Mouse (Mus musculus) heart, adult 9 months (tissue): ENCODE measurements around the gene Rap2b.

Experiments used
- DNase-seq, 2 experiments: peaks; one replicate each; pipeline ENCODE4 v3.0.0; 2022; ENCODE audit warnings: low spot score in 2 of 2

Gene Rap2b

DNA sequence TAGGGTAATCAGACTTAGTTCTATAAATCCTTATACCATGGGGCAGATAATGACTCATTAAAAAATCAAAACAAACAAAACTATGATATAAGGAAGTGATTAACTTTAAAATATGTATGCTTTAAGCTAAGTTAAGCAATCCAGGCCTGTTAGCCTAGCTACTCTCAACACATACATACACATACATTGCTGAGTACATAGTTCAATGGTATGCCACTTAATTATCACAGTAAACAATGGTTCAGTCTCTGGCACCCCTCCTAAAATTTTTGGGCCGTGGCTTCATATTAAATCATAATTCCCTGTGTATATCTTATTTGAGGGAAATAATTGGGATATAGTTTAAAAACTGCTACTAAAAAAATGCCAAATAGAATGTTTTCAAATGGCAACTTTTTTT, at the start of gene Rap2b:
Gene Rap2b (plus strand): TSS at position 301 of the 400 bp plus-strand sequence.
- no peak for DNase-seq

DNA sequence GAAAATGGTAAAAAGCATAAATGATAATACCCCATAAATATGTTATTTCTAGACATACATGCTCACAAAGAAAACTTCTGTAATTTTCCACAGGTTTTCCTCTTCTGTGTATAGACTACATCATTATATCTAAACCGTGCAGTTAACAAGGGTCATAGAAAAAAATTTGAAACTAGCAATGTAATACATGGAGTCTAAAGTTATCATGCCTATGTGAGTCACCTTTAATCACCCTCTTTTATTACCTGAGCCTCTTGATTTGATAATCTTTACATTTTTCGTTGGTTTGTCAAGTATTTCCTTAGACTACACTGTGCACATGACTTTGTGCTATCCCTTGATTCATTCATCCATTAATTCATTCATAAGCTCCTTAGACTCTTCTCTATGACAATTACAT, 46.4 kb upstream of the Rap2b start:
- DNase-seq, result no peak

DNA sequence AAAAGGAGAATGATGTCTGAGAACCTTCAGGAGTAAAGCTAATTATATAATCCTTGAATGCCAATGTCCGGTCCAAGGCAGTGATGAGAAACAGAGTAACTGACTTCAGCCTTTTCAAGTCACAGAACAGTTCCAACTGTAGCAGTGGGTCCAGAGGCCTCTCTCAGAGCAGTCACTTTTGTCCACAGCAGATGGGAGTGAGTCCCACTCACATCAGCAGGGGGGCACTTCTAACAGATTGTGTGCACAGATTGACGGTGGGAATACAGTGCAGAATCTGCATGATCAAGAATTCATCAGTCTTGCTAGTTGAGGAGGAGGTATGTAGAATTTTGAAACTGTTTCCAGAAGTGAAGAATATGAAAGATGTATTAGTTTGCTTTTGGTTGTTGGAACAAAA, 41.4 kb upstream of the Rap2b start:
- DNase-seq, result no peak

DNA sequence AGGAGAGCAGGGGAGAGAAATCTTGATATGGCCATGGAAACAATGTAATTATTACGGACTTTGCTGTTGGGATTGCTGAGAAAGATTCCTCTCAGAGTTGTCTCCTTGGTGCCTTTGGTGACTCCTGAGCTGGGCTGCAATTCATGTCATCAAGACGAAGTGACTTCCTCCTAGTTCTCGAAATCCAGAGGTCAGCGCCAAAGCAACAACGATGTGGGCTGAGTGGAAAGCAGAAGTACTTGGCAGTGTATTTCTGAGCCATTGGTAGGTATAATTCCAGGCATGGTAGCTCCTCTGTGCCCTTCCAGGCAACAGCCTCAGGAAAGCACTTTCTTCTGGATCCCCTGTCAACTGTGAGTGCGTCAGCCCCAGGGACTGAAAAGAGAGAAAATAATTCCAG, 39.8 kb upstream of the Rap2b start:
- peak in 1 of 2 experiments; percentile 6 for DNase-seq

DNA sequence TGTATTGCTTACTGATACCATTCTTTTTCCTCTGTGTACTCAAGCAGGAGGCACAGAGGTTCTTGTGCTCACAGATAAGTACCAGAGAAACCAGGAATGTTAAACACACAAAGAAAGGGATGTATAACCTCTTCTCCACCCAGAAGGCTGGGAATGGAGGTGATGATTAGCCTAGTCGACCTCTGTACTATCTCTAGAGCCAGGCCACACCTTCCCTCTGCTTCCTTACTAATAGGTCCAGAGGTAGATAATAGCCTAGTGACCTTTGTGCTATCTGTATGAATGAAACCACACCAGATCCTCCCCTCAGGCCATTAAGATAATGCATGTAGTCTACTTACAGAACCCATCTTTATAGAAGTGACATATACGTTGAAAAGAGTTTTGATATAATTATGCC, 25.2 kb upstream of the Rap2b start:
- no peak for DNase-seq

DNA sequence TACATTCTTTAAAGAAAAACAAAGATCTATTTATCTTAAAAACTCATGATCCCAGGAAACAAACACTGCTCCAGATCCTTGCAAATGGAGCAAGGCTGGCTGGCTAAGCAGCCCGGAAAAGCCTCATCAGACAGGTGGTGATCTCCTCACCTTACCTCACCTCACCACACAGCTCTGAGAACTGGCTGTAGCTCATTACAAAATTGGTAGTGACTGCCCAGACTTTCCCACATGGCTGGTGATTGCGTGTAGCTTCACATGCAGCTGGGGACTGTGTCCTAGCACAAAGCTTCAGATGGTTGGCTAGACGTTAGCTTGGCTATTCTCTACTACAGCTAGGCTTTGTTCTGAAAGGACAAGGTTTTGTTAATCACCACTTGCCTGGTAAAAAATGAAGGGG, 24.2 kb upstream of the Rap2b start:
- no peak for DNase-seq

DNA sequence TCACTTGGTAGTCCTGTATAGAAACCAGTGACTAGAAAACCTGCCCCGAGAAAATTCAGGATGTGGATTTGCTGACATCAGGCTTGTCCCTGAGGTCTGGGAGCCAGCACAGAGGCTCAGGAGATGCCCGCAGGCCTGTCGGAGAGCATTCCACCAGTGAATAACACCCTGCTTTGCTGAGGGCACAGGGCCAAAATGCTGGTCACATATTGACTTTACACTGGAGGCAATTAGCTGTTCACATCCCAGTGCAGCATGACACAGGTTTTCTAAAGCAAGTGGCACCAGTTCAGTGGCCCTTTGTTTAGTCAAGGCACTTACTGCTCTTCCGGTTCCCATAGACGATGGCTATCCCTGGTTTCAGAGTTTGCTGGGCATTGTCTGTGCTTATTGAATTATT, 21.1 kb upstream of the Rap2b start:
- no peak for DNase-seq

DNA sequence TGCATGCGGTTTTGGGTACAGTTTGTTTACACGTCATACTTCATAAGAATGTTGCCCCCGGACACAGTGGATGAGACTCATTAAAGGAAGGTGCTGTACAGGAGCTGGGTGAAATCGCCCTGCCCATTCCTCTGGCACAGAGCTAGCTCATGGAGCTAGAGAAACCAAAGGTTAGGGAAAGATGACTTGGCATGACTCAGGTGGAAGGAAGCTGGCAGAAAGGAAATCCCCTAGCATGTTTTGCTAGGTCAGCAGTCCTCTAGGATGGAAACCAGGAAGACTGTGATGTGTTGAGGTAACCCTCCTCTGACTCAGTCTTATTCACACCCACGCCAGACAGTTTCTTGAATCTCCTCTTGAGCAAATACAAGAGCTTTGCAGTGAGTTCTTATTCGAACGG, 17.4 kb upstream of the Rap2b start:
- peak in 1 of 2 experiments; percentile 5 for DNase-seq

DNA sequence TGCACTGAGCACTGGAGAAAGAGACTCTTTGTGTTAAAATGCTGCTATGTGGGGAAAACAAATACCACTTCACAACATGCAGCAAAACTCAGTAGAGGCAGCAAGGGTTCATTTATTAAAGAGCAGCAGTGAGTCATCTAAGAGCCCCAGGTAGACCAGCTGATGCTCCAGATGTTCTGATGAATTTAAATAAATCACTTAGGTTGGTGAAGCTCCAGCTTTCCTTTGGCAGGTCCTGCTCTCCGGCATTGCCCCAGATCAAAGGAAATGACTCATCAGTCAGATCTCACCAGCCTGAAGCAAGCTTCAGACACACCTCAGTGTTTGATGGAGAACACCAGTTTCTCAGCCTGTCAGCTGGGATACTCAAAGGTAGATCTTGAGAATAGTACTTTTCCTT, 15.8 kb upstream of the Rap2b start:
- no peak for DNase-seq

DNA sequence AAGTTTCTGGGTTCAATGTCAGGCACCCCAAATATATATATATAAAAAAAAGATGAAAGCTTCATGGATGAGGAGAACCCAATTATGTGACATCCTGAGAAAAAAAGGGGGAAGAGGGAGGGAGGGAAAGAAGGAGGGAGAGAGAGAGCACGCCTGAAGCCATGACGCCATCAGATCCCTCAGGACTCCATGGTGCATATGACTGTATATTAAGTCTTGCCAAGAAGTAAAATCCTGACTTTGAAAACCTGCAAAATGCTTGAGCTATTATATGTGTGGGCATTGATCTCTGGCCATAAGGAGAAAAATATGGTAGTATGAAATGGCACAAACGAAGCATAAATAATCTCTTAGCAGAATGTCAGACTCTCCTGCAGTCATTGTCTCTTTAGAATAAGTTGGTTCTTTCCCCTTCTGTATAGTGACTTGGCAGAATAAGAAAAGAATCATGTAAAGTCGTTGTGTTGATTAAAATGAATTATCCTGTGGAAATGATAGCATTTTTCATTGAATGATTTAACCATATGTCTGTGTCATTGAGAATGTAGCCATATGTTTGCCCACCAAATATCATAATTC, 13.3 kb upstream of the Rap2b start:
- no peak for DNase-seq

DNA sequence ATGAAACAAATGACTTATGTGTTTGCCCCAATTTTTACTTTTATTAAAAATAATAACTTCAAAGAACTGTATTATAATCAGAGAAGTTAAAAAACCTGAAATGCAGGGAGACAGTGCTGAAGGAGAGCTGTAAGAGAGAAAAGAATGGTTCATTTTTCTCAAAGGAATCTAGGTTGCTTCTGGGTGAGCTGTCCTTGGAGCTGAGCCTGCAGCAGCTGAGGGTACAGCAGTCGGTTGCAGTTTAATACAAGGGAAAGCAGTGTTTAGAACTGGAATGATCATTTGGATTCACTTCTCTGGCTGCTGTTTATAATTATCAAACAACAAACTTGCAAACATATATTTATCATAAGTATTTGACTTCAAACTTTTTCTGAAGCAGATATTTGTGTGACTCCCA, 12.0 kb upstream of the Rap2b start:
- no peak for DNase-seq

DNA sequence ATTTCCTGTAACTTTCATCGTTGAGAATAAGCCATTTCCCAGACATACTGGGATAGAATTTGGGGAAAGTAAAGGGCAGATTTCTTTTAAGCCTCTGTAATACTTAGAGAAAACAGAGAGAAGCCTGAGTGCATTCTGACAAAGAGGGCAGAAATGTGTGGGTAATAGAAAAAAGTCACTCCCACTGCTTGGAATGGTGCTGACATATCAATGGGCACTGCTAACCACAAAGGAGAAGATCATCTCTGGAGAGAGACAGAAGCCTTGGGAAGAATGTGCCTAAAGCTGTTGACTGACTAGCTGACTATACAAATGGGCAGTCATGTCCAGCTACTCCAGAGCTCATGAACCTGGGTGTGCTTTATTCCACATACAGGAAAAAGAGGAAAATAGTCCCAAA, 6.0 kb upstream of the Rap2b start:
- no peak for DNase-seq

DNA sequence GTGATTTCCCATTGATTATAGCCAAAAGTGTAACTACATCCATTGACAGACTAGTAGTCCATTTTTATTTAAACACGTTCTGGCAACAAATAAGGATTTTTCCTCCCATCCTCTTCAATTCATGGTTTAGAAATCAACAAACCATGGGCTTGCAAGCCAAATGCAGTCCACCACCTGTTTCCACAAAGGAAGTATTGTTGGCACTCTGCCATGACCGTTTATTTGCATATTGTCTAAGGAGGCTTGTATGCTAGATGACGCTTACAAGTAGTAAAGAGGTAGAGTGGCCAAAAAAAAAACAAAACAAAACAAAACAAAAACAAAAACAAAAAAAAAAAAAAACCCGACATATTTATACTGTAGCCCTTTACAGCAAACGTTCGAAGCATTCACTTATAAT, 3.3 kb upstream of the Rap2b start:
- DNase-seq, result peak; percentile 30 to 42

DNA sequence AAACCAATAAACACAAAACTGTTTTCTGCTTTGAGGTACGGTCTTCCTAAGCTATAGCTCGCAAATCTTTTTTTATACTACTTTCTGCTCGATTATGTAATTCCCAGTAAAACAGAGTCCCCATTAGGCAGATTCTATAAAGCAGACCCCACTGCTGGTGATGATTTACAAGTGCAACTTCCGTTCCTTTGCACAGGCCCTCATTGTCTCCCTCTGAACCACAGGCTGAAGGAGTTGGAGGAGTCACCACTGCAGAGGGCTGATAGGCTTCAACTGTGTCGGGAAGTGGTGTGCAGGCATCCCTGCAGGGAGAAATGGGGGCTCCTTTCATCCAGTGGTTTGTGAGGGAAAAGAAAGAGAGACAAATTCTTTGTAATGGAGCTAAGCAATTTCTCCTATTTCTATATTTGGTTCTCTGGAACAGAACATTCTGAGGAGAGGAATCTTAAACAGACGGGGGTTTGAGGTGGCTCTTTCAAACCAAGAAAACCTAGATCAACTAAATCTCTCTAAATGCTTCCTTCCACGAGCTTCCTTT, 2.6 kb upstream of the Rap2b start:
- no peak for DNase-seq

DNA sequence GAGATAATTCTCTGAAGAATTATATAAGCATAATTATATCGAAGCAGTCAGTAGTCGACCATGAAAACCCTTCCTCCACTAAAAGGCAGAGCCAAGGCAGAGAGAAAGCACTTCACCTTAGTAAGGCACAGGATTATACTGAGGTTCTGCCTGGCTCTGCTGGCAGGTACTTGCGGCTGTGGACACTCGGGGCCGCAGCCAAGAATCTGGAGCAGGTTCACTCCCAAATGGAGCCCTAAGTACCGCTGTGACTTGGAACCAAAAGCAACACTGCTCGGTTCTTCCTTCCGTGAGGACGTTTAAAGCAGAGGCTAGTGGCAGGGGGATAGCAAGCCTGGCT, 1.4 kb downstream of the Rap2b start:
- no peak for DNase-seq

DNA sequence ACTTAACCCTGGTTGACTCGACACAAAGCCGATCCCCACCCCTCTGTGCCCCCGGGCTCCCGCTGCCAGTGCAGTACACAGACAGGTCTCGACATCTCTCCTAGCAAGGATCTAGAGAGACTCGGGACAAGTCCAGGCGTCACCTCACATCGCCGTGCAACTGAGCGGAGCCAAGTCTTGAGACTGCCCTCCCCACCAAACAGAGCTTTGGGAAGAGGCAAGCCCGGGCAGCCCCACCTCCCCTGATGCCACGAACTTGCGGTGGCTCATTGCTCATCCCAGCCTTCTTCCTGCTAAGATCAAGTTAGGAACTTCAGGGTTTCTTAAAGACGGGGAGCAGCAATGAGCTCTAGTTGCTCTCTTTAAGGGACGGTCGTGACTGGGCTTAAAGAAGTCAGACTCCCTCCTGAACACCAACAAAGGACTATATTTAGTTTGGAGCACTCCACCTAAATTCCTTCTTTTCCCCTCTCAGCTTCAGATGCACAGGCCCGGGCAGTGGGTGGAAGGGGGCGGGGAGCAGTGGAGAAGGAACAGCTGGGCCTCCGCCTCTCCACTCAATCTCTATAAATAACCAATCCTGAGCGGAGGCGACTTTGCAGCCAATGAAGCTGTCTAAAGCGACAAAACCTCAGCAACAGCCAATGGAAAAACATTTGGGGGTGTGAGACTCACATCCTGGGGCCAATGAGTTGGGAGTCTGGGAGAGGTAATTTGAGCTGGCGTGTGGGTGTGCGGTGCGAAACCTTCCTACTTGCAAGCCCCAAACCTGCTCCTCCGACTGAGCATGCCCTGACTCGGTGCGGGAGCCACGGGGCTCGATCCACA, 1.9 kb downstream of the Rap2b start:
- DNase-seq, result peak; percentile 95 to 98

DNA sequence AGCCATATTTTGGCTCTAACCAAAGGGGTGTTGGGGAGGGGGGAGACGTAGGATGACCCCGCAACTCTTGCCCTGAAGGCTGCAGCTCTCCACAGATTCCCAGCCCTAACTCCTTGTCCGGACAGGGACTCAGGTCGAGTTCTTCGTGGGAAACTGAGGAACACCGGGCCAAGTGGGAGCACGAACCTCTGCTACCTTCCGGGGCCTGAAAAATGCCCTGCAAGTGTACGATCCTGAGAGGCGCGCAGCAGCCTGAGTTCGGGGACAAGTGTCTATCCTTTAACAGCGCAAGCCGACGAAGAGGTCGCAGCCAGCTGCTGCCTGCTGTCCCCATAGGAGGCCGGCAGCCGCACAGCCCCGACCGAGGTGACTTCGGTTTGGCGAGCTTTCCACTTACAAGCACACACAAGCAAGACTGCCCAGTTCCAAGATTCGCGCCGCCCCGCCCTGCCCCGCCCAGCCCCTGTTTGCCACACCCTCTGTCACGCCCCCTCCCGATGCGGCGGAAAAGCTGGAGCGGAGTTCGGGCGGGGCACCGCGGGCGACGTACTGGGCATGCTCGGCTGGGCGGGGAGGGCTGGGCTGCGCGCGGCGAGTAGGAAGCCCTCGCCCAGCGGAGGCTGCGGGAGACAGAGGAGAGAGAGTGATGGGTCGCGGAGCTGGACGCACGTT, 2.7 kb downstream of the Rap2b start:
- DNase-seq, result peak; percentile 91 to 93

DNA sequence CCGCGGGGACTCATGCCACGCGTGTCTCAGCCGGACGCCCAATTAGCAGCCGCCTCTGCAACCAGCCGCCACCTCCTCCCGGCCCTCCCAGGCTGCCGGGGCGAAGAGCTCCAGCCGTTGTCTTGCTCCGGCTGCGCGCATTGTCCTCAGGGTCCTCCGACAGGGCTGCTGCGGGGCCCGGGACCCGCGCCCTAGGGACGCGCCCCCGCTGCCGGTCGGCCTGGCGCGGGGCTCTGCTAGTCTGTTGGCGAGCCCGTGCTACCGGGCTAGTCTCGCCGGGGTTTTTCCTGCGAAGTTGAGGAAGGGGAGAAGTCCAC, 3.2 kb downstream of the Rap2b start:
- no peak for DNase-seq

DNA sequence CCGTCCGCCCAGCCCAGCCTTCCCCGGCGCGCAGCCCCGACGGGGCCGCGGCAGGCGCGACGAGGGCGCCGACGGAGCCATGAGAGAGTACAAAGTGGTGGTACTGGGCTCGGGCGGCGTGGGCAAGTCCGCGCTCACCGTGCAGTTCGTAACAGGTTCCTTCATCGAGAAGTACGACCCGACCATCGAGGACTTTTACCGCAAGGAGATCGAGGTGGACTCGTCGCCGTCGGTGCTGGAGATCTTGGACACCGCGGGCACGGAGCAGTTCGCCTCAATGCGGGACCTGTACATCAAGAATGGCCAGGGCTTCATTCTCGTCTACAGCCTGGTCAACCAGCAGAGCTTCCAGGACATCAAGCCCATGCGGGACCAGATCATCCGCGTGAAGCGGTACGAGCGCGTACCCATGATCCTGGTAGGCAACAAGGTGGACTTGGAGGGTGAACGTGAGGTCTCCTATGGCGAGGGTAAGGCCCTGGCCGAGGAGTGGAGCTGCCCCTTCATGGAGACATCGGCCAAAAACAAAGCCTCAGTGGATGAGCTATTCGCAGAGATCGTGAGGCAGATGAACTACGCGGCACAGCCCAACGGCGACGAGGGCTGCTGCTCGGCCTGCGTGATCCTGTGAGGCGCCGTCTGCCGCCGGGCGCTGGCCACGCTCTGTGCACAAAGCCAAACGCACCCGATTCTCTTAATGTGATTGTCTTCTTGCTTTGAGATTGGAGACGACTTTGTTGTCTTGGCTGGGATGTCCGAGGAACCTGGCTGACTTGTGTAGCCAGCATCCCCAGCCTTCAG, 3.7 kb downstream of the Rap2b start:
- DNase-seq, result peak; percentile 21 to 29

DNA sequence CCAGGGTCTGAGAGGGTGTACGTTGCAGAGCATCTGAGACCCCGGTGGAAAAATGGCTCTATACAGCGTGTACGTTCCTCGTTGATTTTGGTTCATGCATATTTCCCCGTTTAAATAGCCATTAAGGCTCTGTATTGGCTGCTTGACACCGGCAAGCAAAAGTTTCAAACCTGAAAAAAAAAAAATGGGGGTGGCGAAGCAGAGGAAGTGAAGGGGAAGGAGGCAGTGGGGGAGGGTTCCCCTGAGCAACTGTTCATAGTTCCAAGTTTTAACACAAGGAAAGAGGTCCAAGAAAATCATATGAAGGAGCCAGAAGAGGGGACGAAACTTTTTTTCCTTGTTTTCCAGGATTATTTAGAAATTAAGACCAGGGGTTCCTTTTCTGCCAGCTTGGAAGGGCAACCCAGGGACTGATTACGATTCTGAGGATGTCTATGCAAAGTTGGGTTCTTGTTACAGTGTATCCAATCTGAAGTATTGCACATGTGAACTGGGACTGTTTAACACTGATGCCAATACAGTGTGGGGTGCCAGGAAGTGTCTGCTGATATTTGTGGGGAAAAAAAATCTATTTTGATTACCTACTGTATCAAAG, 4.4 kb downstream of the Rap2b start, which contains the start of gene B430305J03Rik:
Gene B430305J03Rik (minus strand): TSS at position 173 of the 595 bp plus-strand sequence.
- DNase-seq, result peak; percentile 23 to 29

DNA sequence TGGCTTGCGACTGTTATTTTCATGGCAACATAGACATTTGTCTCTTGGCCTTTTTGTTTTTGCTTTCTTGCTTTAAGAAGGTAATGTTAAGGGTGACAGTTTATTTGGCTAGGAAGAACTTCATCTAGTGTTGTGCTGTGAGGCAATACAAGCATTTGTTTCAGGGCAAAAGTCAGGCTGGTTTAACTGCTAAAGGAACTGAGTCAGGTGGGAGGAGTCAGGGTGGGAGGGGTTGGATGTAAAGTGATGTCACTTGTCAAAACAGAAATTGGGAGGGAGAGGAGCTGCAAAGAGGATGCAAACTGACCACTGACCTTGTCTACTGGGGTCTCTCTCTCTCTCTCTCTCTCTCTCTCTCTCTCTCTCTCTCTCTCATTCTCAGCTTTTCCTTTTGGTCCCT, 7.0 kb downstream of the Rap2b start:
- no peak for DNase-seq

DNA sequence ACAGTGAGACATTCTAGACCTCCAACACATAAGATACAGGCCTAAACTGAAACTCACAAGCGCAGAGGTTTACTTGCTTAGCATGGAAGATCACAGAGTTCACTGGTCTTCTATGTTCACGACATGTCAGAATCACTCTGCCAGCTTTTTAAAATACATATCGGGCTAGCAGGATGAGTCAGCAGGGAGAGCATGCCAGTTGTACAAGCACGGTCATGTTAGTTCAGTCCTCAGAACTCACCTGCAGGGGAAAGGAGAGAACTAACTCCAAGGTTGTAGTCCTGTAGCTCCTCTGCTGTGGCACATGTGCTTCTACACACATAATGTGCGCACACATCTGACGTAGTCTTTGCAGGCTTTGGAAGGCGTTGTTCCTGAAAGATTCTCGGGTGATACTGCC, 14.6 kb downstream of the Rap2b start:
- no peak for DNase-seq
